Mouse (Mus musculus) layer of hippocampus, adult 18-20 months (tissue): ENCODE data around the gene Zmpste24. TPM values are rescaled to one million over a fixed set of nuclear protein-coding genes. Genes with fewer than 3 reads are reported as not detected.

Experiments used
- total RNA-seq, 2 experiments: library from RNA; stranded (reverse); gene quantifications; 2 replicates each; pipeline ENCODE4 v1.2.3; 2021

Gene Zmpste24
- total RNA-seq, 2 experiments from 2014 or later: 23.8 to 25.4 TPM

Other genes with a start within 250 kb of the Zmpste24 start
- 10 to 100 TPM; 32.7 to 33.3 TPM for gene Rims3, start 243.4 kb downstream of the Zmpste24 start, total RNA-seq
- gene Exo5, start 173.2 kb downstream of the Zmpste24 start, total RNA-seq: 10 to 100 TPM; 10.1 to 11.8 TPM
- 1 to 10 TPM; 1.5 to 1.9 TPM for gene Zfp69, start 146.5 kb downstream of the Zmpste24 start, total RNA-seq
- 100 to 1,000 TPM; 162 TPM for gene Smap2, start 81.0 kb downstream of the Zmpste24 start, total RNA-seq
- gene Col9a2, start 58.9 kb downstream of the Zmpste24 start, total RNA-seq: 1 to 10 TPM; 2.2 to 3.6 TPM
- not detected for gene Tmco2, start 11.0 kb upstream of the Zmpste24 start, total RNA-seq
- 10 to 100 TPM; 27.8 to 29.7 TPM for gene Rlf, start 116.8 kb upstream of the Zmpste24 start, total RNA-seq
- not detected for gene Gm12888, start 226.7 kb upstream of the Zmpste24 start, total RNA-seq